Mouse (Mus musculus): Measurements from ENCODE around the gene Cmip.

Gene Cmip

DNA sequence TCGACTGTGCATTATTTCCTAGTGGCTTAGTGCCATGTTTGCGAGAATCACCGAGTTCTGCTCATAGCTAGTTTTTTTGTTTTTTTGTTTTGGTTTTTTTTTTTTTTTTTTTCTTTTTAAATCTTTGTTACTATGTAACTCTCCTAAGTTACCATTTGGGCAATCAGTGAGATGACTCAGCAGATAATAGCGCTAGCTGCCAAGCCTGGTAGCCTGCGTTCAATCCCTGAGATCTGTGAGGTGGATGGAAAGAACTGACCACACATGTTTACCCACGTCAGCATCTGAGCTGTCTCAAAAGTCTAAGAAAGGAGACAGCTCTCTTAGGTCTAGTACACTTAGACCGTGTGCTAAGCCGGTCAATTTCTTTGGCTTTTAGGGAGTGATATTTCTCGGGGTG is 71.9 kb downstream of the Cmip start:
- DNase-seq = no peak

DNA sequence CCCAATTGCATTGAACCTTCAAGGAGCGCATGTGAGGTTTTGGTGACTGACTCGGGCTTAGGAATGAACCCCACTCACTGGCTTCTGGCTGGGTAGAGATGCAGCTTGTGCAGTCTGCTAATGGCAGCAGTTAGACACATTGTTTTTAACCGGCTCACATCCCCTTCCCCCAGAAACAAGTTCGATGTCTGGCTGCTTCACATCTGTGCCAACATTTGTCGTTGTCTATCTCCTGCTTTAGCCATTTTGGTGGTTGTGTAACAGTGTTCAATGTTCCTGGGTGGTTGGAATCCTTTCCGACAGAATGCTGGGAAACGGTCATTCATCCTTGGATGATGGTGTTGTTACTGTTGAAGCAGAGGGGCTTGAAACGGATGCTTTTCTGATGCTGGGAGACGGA is 72.3 kb downstream of the Cmip start:
- DNase-seq = no peak

DNA sequence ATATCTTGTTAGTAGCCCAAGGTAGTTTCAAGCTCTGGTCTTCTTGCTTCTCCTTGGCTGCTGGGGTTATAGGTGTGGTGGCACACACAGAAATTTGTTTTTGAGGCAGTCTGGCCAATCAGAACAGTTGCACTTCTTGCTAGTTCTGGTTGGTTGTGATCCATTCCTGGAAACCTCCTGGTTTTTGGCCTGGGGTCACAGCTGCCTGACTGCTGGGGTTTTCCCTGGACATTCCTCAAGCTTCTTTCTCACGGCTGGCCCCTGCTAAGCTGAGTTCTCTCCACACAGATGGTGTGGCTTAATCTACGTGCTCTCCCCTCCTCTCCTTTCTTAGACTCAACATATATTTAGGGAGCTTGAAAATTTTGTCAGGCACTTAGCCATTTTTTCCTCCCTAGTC is 73.0 kb downstream of the Cmip start:
- no peak for DNase-seq

DNA sequence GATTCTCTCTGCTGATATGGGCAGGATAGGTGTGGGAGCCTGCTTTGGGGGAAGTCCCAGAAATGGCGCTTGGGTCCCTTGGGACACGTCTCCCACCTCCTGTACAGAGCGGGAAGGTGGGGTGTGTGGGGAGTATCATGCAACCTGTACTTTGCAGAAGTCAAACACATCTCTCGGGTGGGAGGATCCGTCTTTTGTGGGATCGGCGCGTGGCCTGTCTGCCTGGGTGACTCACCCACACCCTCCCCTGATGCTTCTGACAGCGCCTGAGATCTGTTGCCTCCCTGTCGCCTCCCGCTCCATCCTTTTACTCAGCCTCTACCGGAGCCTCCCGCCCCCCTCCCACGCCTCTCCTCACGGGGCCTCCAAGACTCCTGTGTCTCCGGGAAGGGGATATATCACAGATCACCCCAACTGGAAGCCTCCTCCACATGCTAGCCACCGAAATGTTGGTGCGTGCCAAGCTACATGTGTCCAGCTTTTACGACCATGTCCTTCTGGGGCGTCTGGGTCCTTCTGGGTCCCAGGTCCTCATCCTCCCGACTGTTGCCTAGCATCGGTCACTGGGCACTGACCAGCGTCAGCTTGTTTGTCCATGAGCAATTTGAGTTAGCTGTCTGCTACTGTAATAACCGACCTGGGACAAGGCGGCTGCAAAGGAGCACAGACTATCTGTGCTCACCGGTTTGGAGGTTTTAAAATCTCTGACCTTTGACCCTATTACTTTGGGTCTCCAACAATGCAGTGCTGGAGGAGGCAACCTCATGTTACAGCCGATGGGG is 75.6 kb downstream of the Cmip start:
- DNase-seq = no peak

DNA sequence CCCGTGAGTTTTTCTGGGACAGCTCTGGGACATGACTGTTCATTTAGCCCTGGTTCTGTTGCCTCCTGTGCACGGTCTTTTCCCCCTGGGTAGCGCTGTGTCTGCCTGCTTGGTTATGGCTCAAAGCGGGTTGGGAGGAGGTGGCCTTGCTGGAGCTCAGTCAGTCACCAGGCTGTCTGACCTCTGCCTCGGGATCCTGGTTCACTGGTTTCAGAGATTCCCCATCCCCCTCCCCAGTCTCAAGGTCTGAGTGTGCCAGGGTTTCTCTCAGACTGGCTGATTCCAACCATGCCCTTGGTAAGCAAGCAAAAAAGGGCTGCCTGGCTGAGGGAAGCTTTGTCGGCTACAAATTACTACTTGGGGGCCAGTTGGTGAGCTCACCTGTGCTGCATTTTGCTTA is 76.8 kb downstream of the Cmip start:
- no peak for DNase-seq

DNA sequence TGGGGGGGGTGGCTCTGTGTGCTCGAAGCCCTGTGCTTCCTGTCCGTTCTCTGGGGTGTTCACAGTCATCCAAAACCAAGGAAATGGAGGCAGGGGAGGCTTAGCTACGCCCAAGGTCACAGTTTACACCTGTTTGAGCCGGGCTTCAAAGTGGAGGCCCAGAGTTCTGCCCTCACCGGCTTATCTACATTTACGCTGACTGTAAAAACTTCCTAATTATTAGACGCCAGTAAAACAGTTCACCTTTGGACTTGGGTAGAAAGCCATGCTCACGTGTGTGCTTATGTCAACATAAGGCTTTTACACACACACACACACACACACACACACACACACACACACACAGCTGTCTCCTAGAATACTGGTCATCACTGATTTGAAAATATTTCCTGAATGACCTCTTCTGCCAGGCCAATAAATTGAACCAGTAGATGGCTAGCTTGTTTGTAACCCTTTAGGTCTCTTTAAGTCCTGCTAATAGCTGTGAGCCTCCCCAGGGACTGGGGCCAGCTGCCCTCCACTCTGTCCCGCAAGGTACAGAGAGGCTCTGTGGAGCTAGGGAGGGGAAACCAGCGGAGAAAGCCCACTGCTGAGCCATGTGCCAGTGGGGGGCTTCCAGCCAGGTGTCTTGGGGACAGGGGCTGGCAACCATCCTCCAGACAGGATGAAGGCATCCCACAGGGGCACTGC is 77.3 kb downstream of the Cmip start:
- no peak for DNase-seq

DNA sequence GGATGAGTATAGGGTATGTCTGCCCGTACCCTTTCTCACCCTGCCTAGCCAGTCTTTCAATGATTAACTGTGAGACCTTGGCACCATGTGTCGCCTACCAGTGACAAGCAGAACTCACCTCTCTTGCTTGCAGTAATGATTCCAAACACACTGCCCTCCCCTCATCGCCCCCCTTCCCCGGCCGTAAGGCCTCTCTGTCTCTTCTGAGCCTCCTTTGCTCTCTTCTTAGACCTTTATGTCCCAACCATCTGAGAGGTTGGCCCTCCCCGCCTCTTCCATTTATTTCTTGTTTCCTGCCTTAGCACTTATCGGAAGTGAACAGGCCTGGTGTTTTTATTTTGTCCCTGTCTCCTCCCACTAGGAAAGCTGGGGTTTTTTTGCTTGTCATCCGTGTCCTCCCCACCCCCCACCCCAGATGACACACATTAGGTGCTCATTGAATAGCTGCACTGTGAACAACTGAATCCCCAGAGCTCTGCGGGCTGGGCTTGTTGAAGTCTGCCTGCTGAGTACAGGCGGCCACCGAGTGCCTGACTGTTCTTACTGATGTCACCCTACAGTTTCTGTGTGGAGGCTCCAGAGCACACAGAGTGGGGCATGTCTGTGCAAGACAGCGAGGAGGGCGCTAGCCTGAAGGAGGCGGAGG is 78.0 kb downstream of the Cmip start:
- no peak for DNase-seq

DNA sequence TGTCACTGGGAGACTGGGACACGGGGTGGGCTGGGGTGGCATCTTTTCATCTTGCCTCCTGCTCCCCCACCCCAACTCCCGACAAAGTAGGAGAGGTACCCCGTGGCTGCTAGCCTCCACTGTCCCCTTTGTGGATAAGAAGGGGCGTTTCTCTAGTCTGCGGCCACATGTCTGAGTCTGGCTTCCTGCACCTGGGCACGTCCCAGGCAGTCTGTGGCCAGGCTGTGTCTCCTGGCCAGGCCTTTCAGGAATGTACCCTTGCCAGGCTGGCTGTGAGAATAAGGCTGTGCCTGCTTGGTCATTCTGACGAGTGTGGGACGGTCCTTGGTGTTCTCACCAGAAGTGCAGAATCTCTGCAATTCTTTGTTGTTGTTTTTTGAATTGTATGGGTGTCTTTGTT is 78.6 kb downstream of the Cmip start:
- no peak for DNase-seq

DNA sequence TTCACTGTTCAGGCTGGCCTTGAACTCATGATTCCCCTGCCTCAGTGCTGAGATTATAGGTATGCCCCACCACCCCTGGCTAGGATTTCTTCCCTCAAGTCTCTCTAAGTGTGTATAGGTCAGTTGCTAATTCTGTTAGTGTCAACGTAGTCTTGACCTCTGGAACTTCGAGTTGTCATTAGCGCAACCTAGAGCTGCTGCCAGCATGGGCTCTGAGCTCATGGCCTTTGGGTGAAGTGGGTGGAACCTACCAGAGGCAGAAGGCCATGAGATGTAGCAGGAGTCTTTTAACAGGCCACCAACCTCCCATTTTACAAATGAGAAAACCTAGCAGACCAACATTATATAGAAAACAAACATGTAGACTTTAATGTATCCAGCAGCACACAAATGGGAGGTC is 80.3 kb downstream of the Cmip start:
- no peak for DNase-seq

DNA sequence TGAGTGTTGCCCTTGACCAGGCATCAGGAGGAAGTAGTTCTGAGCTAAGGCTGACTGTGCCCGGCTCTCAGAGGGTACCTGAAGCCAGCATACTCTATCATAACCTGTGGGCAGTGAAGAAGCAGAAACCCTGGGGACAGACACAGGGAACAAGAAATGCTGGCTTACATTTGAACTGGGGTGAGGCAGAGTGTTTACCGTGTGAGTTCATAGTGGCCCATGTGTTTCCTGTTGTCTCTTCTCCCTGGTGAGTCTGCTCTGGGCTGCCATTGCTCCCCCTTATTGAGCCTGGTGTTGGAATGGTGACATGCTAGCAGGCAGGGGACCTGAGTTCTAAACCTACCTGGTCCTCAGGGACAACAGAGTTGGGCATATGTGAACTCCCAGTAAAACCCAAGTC is 81.8 kb downstream of the Cmip start:
- no peak for DNase-seq

DNA sequence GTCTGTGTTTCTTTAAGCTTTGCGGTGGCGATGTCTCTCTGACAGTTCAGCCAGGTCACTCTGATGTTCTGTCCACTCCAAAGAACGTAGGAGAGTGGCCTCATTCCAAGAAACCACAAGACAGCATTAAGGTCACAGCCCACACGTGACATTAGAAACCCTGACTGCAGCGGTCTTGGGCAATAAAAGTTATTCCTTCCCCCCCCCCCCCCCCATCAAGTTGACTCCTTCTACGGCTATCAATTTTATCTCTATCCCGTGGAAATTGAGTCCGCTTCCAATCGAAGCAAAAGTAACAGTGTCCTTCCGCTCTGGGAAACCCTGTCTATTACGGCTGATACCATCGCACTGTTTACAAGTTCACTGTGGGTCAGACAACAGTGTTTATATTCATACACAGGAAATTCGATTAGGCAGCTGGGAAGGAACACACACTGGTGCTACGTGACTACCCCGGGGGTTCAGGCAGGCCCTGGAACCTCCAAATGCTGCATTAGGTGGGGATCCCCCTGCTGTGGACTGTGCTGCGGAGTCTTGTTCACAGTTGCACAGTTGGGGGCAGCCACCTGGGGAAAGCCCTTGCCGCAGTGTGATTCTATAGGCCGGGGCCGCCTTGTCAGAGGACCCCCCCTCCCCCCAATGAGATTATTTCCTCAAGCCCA is 82.6 kb downstream of the Cmip start:
- peak; percentile 59 for DNase-seq

DNA sequence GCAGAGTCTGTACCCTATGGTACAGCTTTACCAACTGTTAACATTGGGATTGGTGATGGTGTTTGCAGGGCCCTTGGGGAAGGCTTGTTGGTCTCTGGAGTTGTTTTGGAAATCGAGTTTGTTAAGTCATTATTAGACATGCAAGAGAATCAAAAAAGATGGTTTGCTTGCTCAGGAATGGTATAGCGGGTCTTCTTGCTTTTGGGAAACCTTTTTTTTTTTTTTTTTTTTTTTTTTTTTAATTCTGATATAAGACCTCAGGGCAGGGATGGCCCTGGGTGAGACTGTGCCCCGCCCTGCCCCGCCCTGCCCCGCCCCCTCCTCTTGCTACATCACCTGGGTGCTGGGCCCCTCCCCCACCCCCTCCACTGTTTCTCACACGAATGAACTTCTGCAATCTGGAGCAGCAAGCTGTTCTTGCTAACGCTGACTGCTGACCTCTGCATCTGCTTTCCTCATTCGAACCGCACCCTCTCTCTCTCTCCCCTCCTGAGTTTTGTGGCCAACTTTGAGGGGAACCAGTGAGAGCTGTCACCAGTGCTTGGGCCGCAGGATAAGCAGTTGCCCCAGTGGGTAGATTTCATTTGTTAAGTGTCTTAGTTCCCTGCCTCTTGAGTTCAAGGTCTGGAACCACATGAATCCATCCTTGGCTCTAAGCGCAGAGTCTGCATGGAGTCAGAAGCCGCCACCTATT is 83.2 kb downstream of the Cmip start:
- DNase-seq = peak; percentile 51

DNA sequence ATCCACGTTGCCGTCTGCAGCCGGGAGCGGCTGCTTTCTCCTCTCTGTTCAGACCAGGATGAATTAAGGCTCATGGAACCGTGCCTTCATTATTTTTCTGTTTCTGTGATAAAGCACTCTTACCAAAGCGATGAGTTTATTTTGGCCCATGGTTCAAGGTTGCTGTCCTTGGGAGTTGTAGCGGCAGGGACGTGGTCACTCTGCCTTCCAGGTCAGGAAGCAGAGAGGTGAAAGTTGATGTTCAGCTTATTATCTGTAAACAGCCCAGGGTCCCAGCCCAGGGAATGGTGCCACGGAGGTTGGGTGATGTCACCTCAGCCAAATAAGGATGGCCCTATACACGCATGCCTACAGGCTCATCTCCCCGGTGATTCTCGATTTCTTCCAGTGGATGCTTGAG is 83.9 kb downstream of the Cmip start:
- DNase-seq = no peak

DNA sequence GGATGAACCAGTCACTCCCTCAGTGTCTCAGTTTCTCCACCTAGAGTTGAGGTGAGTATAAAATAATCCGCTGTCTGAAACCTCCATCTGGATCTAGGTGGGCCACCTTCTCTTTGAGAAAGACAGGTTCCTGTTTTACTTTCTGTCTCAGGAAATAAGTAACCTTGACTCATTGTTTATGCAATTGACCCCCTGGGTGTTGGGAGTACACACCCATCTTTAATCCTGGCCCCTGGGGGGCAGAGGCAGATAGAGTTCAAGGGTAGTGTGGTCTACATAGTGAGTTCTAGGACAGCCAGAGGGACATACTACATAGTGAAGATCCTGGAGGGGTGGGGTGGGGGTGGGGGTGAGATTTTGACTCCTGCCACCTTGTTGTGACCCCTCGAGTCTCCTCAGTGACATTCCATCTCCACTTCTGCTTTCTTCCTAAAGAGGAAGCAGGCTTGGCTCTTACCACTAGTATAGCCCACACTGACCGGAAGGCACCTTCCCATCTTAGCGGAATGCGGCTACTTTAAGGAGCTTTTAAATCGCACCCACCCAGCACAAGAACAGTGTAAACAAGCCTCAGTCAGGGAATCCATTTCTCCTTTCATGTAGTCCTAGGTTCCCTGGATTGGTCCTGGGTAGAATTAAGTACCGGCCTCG is 86.0 kb downstream of the Cmip start:
- no peak for DNase-seq

DNA sequence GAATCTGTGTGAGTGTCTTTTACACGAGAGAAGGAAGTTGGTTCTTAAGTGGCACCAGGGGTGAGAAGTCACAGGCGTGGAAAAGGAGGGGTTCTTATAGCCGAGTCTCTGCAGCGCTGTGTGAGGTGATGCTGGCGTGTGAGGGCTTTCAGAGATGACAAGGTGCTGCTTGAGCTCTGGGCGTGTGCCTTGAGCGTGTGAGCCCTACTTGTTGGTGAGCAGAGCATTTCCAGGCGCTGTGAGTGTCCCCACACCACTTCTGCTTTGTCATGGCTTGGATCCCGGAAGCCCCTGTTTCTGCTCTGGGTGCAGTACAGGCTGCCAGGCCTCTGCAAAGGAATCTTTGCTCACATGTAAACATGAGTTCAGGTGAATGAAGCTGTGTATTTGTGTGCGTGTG is 86.6 kb downstream of the Cmip start:
- no peak for DNase-seq

DNA sequence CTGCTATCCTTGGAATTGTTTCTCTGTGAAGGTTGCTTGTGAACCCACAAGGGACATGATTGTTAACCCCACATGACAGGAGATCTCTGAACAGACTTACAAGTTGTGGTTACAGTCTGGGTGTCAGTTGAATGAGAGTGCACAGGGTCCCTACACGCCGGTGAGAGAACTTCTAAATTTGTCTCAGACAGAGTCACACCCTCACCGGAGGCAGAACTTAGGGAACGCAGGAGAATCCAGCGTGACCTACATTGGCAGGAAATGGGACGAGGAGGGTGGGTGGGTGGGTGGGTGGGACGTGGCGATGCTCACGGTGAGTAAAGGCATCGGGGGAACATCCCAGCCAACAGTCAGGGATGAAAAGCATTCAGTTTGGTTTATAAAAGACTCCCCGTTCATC is 88.0 kb downstream of the Cmip start:
- no peak for DNase-seq

DNA sequence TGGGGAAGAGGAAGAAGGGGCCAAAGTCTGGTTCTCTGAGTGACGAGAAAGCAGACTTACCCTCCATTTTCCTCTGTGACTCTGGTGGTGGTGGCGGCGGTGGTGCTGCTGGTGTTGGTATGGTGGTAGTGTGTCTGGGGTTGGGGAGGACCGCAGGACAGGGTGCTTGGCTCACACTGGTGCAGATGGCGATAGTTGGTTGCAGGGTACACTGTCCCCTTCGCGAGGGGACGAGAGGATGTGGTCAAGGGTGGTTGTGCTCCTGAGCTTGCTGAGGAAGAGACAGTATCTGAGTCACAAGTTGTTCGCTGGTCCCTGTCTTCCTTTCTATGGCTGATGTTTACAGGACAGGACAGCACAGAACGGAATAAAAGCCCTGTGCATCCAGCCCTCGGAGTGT is 88.5 kb downstream of the Cmip start:
- DNase-seq = no peak

DNA sequence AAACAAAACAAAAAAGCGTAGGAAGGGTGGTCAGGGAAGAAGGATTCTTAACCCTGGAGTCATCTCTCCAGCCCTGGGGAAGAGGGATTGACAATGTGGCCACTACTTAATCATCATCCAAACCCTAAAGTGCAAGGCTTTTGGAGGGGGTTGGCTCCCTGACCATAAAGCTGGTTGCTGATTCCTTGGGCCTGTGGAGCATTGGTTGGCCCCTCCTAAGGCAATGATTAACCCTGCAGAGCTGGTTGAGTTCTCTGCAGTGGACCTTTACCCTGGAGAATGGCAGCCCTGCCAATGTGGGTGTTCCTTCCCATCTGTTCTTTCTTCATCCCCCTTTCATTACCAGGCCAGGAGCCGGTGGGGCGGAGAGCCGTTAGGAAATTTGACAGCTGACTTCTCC is 90.7 kb downstream of the Cmip start:
- DNase-seq = no peak

DNA sequence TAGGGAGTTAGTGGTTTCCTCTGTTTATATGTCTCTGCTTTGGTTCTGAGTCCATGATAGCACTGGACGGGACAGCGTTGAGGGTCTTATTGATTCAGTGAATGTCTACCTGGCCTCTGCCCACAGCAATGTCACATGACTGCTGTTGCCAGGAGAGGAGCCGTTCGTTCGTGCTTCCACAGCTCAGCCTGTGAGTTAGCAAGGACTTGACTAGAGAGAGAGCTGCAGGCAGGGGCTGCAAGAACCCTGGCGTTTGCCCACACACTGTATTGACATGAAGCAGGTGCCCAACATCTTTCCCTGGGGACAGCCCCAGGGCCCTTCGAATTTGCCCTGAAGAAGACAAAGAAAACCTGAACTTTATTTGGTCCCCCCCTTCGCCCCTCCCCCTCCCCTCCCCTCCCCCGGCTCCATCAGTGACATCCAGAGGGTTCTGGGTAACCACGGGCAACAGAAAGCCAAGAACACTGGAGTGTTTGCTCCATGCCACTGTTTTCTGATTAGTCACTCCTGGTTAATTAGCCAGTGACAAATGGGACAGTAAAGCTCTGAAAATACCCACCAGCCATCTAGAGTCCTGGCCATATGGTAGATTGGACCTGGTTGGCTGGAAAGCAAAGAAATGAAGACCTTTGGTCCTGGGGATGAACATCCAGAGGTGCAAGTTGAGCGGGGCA is 92.0 kb downstream of the Cmip start:
- DNase-seq = no peak

DNA sequence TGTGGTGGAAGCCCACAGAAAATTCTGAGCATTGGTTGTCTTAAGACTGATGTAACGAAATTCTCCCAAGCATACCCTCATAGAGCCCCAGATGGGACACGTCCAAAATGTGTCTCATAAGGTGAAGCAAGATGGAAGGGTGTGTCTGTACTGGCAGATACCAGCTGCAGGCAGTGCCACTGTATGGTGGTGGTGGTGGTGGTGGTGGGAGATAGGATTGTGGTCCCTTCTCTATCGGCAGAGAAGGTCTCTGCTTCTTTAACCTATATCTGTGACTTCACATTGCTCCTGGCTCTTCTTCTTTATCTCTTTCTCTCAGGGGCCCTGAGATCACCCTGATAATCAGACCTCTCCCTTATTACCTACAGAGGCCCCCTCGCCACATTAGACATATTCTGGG is 92.7 kb downstream of the Cmip start:
- no peak for DNase-seq

DNA sequence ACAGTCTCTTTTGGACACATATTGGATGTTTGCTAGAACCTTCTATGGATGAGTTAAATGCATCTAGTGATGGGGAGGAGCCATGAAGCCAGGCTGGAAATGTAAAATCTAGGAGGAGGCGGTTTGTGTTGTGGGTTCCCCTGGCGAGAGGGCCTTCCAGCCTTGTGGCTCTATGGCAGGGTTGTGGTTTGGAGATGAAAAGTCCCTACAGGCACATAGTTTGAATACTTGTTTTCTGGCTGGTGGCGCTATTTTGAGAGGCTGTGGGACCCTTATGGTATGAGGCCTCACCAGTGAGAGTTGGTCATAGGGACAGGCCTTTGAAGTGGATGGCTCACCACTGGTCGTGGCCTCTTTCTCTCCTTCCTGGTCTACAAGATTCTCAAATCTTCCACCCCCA is 95.2 kb downstream of the Cmip start:
- DNase-seq = no peak
